In the genomic region with DNA sequence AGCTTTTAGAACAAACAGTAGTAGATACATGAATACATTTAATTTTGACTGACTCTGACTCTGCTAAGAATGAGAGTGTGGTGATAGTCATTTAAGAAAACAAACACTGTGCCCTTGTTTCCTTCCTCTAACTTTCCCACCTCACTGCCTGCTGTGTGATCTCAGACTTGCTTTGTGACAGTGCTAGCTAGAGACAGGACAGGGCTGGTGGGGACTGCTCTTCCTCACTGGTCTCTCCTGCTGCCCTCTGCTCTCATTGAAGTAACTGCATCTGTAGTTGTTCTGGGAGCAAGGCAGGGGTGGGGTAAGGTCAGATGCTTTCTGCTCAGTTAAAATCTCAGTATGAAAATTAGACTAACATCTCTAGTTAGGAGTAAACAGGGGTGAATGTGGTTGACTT, we compare ENCODE assay signal across 9 mouse cellular contexts.
A peak's percentile ranks its signal among the peaks of the same experiment; 100 is the strongest.
DNase-seq lines count a peak whose midpoint lies in the region; ATAC-seq and TF ChIP-seq lines count a peak whose summit lies in the region.
"Had no signal": no experiment of that assay in that cellular context is flagged by ENCODE, and none has a peak within 500 bp of the region (broad histone marks: within the 10 kb centered on the region; RNA-seq: fewer than 3 reads in every experiment).

No protein-coding gene starts in this region.

- ATAC-seq in intestine, embryonic 14.5 days (replicated peaks; ENCODE audit: low FRiP score, low TSS enrichment, low read depth) = no peak
- no peak for ATAC-seq in intestine, embryonic 16.5 days
- ATAC-seq in liver, embryonic 14.5 days (ENCODE audit: insufficient read depth) = no peak

- H3K4me2 ChIP-seq in intestine, embryonic 14.5 days (ENCODE audit: low read length) = peak overlapping the region; percentile 23
- H3K4me2 ChIP-seq in intestine, embryonic 16.5 days (ENCODE audit: low read depth, low read length) = no peak overlapping the region
- peak overlapping the region; percentile 37 for H3K4me2 ChIP-seq in liver, embryonic 14.5 days (ENCODE audit: low read depth)
- H3K4me2 ChIP-seq: lung, embryonic 15.5 days had no signal

- H3K27me3 ChIP-seq in intestine, embryonic 14.5 days (replicated peaks; ENCODE audit: control insufficient read depth, insufficient read depth, low read length) = no peaks in the 10 kb centered on the region
- H3K27me3 ChIP-seq in intestine, embryonic 16.5 days (replicated peaks; ENCODE audit: control insufficient read depth, insufficient read depth, low read length) = no peaks in the 10 kb centered on the region
- no peaks in the 10 kb centered on the region for H3K27me3 ChIP-seq in liver, embryonic 14.5 days (ENCODE audit: control insufficient read depth, insufficient read depth, low read length)
- H3K27me3 ChIP-seq: lung, embryonic 15.5 days had no signal

- H3K9ac ChIP-seq in intestine, embryonic 14.5 days (ENCODE audit: low read length) = no peak overlapping the region
- no peak overlapping the region for H3K9ac ChIP-seq in intestine, embryonic 16.5 days (ENCODE audit: low read depth, low read length)
- H3K9ac ChIP-seq in liver, embryonic 14.5 days (replicated peaks) = no peak overlapping the region
- H3K9ac ChIP-seq: lung, embryonic 15.5 days had no signal

- TF ChIP-seq CTCF in liver, embryonic 14.5 days (IDR thresholded peaks at IDR 0.05; ENCODE audit: low read depth) = peak; percentile 9; the same call in 1 of the 2 replicates

- no peak overlapping the region for H3K27ac ChIP-seq in intestine, embryonic 14.5 days (ENCODE audit: low read depth)
- H3K27ac ChIP-seq in intestine, embryonic 16.5 days (ENCODE audit: low read length) = no peak overlapping the region
- H3K27ac ChIP-seq in liver, embryonic 14.5 days = no peak overlapping the region
- H3K27ac ChIP-seq: lung, embryonic 15.5 days had no signal

- intact Hi-C loops in left cerebral cortex, postnatal 36 days (cut with DNase I) = loop anchor here (5.0 kb wide), 3 partner anchors 38 to 92 kb away; partner anchors contain the start of genes Jmjd1c and Reep3

- no peak for TF ChIP-seq EP300 in liver, embryonic 14.5 days (IDR thresholded peaks at IDR 0.05; ENCODE audit: low read depth)

- peaks cover 12% of the 10 kb centered on the region; the same call in 1 of the 2 replicates for H3K4me1 ChIP-seq in intestine, embryonic 14.5 days (replicated peaks; ENCODE audit: control insufficient read depth, insufficient read depth, low read length)
- peaks cover 7% of the 10 kb centered on the region for H3K4me1 ChIP-seq in intestine, embryonic 16.5 days (ENCODE audit: control insufficient read depth, insufficient read depth, low read length)
- peaks cover 9 to 13% of the 10 kb centered on the region in 2 experiments for H3K4me1 ChIP-seq in liver, embryonic 14.5 days (replicated peaks; ENCODE audit: control insufficient read depth in 2 of 2, insufficient read depth in 2 of 2, low read length in 1 of 2)

- H3K9me3 ChIP-seq in intestine, embryonic 14.5 days (ENCODE audit: control insufficient read depth, low read length) = no peaks in the 10 kb centered on the region
- no peaks in the 10 kb centered on the region for H3K9me3 ChIP-seq in intestine, embryonic 16.5 days (ENCODE audit: control insufficient read depth, low read length)
- H3K9me3 ChIP-seq in liver, embryonic 14.5 days (ENCODE audit: control insufficient read depth, low read length) = no peaks in the 10 kb centered on the region
- H3K9me3 ChIP-seq: lung, embryonic 15.5 days had no signal

- DNase-seq in intestine, embryonic 14.5 days (ENCODE audit: low spot score) = no peak
- DNase-seq in CD4-positive helper T cell, adult 2 months (ENCODE audit: low read depth, low spot score) = peak; percentile 49
- DNase-seq in adipocyte (ENCODE audit: low spot score) = peak; percentile 31
- DNase-seq in liver, embryonic 14.5 days (ENCODE audit: low read depth in 3 of 3, low spot score in 3 of 3) = no peak
- DNase-seq in urinary bladder, adult 2 months (ENCODE audit: low spot score) = no peak
- no peak for DNase-seq in gastrocnemius, postnatal 25 days
- DNase-seq in left cerebral cortex, postnatal 36 days (ENCODE audit: low spot score in 2 of 2) = no peak

- H3K4me3 ChIP-seq in intestine, embryonic 14.5 days (ENCODE audit: low read depth, low read length) = no peak overlapping the region
- no peak overlapping the region for H3K4me3 ChIP-seq in intestine, embryonic 16.5 days (ENCODE audit: low read length)
- H3K4me3 ChIP-seq in liver, embryonic 14.5 days (ENCODE audit: insufficient read depth in 1 of 2, low read depth in 2 of 2, low read length in 2 of 2) = peak overlapping the region; percentile 20 to 23; a peak in 3 of 4 replicates
- H3K4me3 ChIP-seq: lung, embryonic 15.5 days had no signal

- H3K36me3 ChIP-seq in intestine, embryonic 14.5 days (ENCODE audit: control insufficient read depth, insufficient read depth, low read length) = peaks cover 7% of the 10 kb centered on the region; the same call in 1 of the 2 replicates
- H3K36me3 ChIP-seq in intestine, embryonic 16.5 days (ENCODE audit: control insufficient read depth, insufficient read depth, low read length) = no peaks in the 10 kb centered on the region
- no peaks in the 10 kb centered on the region; the same call in 1 of the 2 replicates for H3K36me3 ChIP-seq in liver, embryonic 14.5 days (replicated peaks; ENCODE audit: control insufficient read depth, insufficient read depth, low read depth)

Comparison
In these comparisons a context has a peak if more than half of its experiments do, and no peak if none do; other contexts are left out.
1. DNase-seq: peak in CD4-positive helper T cell, adult 2 months (single experiment) and adipocyte (single experiment); none in intestine, embryonic 14.5 days (single experiment), liver, embryonic 14.5 days (0 of 3), urinary bladder, adult 2 months (single experiment), gastrocnemius, postnatal 25 days (single experiment) and left cerebral cortex, postnatal 36 days (0 of 2).
2. H3K4me3 ChIP-seq: peak in liver, embryonic 14.5 days (2 of 2); none in intestine, embryonic 14.5 days (single experiment) and intestine, embryonic 16.5 days (single experiment).